Mouse (Mus musculus): Measurements from ENCODE around the gene Il9r.

The Il9r gene

GRCm38 (mm10) chr11:32159176-32159575 lies 40.9 kb downstream of the Il9r start:
- no peak for DNase-seq (ENCODE audit: low spot score)

- peak; percentile 59 for DNase-seq (ENCODE audit: low spot score)
Observed at GRCm38 (mm10) chr11:32157791-32158594, 42.1 kb downstream of the Il9r start.

- DNase-seq (ENCODE audit: low spot score): no peak
Observed at GRCm38 (mm10) chr11:32156854-32157630, 43.0 kb downstream of the Il9r start.

- no peak for DNase-seq (ENCODE audit: low spot score)
Observed at GRCm38 (mm10) chr11:32153216-32153615, 46.9 kb downstream of the Il9r start.

DNA sequence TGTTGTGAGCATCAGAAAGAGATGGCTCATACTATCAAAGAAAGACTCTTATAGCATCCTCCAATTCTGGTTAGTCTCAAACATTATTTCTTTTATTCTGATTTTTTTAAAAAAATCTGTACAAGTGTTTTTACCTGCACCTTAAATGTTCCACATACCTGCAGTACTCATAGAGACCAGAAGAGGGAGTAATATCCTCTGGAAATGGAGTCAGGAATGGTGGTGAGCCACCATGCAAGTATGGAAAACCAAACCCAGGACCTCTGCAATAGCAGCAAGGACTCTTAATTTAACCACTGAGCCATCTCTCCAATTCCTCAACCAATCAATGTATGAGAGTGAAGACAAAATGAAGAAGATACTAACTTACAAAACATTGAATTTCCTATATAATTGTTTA lies 47.3 kb downstream of the Il9r start:
- DNase-seq (ENCODE audit: low spot score): no peak

DNA sequence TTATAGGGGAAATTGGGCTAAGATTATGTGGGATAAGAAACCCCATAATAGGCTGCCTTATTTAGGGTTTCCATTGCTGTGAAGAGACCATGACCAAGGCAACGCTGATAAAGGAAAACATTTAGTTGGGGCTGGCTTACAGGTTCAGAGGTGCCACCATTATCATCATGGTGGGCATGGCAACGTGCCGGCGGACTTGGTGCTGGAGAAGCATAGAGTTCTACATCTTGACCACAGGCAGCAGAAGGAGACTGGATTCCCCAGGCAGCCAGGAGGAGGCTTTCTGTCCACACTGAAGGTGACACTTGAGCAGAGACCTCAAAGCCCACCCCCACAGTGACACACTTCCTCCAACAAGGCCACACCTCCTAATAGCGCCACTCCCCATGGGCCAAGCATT lies 48.8 kb downstream of the Il9r start:
- no peak for DNase-seq (ENCODE audit: low spot score)

GRCm38 (mm10) chr11:32149605-32150004 lies 50.5 kb downstream of the Il9r start:
- no peak for DNase-seq (ENCODE audit: low spot score)

GRCm38 (mm10) chr11:32142771-32143170 lies 57.3 kb downstream of the Il9r start:
- DNase-seq (ENCODE audit: low spot score): no peak

- DNase-seq (ENCODE audit: low spot score): no peak
Observed at GRCm38 (mm10) chr11:32141627-32142586, 58.2 kb downstream of the Il9r start.

DNA sequence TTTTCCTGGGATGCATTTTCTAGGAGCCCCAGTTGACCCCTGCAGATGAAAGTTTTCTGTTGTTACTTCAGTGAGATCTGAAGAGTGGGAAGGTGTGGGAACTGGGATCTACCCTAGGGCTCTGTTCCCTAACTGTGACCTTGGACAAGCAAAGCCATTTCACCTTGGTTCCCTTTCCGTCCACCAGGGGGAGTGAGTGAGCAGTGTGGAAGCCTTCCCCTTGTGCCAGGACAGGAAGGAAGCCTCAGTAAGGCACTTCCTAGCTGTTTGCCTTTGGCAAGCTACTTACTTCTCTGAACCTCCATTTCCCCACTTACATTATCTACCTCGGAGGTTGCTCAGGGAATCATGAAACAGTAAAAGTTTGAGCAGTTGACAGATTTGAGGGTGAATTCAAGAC lies 59.0 kb downstream of the Il9r start:
- DNase-seq (ENCODE audit: low spot score): no peak

GRCm38 (mm10) chr11:32139528-32139961 lies 60.5 kb downstream of the Il9r start:
- DNase-seq (ENCODE audit: low spot score): no peak

DNA sequence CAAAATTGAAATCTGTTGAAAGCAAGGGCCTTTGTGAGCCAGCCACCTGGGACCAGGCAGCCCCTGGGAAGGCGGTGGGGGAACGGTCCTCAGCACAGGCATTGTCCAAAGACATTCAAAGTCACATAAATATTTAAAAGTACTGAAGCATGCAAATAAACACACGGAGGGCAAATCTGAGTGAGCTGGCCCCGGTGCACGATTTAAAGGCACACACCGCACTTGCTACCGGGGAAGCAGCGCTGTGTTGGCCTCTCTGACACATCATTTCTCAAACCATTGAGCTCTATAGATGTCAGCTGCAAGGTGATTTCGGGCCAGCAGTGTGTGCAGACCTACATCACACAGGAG lies 61.5 kb downstream of the Il9r start:
- DNase-seq (ENCODE audit: low spot score): no peak

GRCm38 (mm10) chr11:32137719-32138613 lies 62.1 kb downstream of the Il9r start:
- DNase-seq (ENCODE audit: low spot score): no peak
